Mouse (Mus musculus): ENCODE results near the gene Ap3b2.
"Not testable (repeated sequence)": the region's sequence is repeated elsewhere in the genome, so short reads cannot be mapped to it uniquely, and the experiment has no call there.

The Ap3b2 gene

DNA sequence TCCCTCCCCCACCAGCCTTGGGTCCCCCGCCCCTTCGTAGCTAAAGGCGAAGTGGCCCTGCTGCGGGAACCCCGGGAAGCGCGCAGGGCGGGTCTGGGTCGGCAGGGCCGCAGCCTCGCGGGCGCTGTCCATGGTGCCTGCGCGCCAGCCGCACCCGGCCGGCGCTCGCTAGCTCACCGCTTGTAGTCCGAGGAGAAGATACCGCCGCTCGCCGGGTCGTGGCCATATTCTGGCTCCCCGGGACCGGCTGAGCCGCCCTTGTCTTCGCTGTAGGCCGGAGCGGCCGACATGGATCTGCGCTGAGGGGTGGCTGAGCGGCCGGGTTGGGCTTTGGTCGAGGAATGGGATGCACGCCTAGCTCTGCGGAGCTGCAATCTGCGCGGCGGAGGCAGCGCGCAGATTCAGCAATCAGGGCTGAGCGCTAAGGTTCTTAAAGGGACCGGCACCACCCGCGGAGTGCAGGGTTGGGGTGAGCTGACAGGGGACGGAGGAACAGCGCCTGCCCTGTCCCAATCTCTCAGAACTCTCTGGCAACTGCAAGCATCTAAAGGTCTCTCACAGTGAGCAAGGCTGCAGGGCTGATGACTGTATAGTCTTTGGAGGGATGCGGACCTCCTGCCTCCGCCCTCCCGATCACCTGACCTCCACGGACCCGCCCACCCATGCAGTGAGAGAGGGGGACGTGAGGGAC lies at the start of gene Ap3b2:
Gene Ap3b2 (minus strand): TSS at position 595 of the 691 bp plus-strand sequence.
- in situ Hi-C loops (cut with MseI, MboI): no loop called here

- in situ Hi-C loops (cut with MseI, MboI): no loop called here
Observed at GRCm38 (mm10) chr7:81542934-81543333, 49.2 kb upstream of the Ap3b2 start.

GRCm38 (mm10) chr7:81541924-81542524 lies 48.3 kb upstream of the Ap3b2 start:
- in situ Hi-C loops (cut with MseI, MboI): no loop called here

DNA sequence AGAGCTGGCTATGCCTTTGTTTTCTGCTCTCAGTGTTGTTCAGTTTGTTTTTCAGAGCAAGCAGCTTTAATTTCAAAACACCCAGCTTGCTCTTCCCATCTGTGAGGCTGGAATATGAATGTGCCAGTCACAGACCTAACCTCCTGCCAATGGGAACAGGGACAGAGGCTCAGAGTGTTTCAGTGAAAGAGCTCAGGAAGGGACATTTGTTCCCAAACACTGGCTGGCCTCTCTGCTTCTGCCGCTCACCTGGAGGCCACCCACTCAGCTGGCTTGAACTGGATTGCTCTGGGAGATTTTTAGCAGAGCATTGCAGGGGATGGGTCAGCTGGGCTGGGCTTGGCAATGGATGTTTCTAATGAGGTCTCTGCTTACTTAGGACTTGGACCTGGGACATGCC lies 47.3 kb upstream of the Ap3b2 start:
- in situ Hi-C loops (cut with MseI, MboI): no loop called here

DNA sequence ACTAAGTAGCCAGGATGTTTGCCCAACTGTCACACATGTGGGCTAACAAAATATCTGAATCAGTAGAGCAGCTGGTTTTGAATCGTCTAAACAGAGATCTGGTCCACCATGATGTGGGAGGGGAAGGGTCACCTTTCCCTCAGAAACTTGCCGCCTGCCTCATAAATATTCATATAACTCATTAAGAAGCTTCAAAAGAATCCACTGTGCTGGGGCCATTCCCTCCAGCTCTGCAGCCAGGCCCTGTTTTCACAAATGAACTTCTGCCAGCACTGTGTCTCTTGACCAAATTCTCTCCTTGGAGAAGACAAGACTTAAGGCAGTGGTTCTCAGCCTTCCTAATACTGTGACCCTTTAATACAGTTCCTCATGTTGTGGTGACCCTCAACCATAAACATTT lies 45.8 kb upstream of the Ap3b2 start:
- in situ Hi-C loops (cut with MseI, MboI): no loop called here

DNA sequence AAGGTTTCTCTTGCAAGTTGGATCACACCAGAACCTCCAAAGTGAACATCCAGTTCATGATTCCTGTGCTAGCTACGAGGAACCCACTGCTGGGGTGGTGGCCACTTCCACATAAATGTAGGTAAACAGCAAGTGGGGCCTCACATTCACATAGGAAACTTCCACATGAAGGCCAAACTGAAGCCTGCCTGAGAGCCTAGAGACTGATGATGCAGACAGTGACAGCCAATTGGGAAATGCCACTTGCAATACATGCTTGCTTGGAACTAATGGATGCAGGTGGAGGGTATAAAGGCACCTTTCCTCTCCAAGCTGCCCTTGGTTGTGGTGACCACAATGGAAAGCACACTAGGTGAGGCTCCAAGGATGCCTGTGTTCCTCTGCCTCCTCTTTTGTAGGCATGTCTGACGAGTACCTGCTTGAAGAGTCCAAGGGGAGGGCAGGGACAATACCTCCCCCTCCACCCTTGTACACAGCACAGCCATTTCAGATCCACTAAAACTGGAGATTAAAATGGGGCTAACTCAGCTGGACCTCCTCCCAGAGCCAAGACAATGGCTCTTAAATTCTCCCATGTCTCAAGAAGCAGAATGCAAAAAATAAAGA lies 44.4 kb upstream of the Ap3b2 start:
- in situ Hi-C loops (cut with MseI, MboI): no loop called here

GRCm38 (mm10) chr7:81536478-81536877 lies 42.8 kb upstream of the Ap3b2 start:
- in situ Hi-C loops (cut with MseI, MboI): no loop called here

DNA sequence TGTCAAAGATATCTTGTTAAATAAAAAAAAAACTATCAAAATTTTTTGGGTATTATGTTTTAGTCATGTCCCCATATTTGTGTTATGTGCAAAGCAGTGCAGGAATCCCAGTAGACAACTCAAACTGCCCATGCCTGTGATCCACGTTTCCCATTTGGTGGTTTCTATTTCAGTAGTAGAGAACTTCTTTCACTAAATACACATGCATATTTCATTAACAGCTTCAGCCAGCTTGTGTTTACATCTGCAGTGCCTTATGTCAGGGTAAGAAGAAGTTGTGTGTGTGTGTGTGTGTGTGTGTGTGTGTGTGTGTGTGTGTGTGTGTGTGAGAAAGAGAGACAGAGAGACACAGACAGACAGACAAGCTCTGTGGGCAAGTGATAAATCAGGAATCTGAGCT lies 37.7 kb upstream of the Ap3b2 start:
- in situ Hi-C loops (cut with MseI, MboI): no loop called here

DNA sequence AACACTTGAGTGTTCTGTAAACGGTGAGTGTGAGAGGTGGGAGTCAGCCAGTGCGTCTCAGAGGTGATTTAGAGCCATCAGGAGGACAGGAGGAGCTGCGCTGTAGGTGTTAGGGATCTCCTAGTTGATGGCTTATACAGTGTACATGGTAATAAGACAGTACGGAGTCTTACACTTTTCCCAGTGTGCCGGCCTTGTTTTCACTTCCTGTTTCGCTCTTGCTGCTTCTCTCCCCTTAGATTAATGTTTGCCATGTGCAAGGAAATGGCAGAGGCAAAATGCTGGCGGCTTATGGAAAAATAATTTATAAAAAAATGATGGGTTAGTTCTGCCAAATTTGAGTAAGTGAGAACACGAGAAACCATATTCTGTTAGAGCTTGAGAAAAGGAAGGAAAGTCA lies 35.2 kb upstream of the Ap3b2 start:
- in situ Hi-C loops (cut with MseI, MboI): no loop called here

DNA sequence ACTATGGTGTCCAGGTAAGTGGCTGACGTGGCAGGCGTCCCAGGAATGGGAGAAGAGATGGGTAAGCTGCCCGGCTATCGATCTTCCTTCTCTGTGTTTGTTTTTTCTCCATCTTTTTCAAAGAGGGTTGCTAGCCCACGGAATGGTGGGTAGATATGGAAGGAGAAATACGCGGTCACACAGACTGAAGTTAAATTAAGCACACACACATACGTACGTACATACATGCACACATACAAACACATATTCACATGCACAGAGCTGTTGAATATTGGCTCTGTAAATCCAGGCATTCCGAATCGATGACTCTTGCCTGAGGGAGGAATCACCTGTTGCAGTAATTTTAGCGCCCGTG lies 29.9 kb upstream of the Ap3b2 start:
- in situ Hi-C loops (cut with MseI, MboI): no loop called here

DNA sequence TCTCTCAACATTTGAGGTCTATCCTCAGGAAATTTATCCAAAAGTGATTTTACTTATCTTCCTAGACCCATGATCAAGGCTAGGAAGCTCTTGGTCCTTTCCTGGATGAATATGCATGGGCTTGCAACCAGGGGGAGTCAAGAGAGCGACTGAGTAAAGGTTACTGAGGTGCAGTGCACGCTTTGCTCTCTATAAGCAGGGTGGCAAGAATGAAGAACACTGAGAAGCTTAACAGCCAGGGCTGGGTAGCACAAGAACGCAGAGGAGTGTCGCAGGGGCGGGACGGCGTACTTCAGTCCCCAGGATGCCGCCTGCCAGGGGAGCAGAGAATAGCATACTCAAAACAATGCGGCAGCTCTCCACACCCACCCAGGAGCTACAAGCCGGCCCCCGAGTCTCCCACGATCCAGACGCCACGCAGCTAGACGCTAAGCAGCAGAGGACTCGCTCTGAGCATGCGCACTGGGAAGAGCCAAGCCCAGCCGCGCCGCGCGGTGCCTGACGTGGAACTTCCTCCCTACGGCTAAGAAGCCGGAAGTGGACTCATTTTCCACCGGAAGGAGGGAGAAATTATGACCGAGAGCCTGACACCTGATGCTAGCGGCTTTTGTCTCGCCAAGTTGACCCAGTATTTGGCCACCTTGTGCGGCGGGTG lies 29.4 kb upstream of the Ap3b2 start:
- in situ Hi-C loops (cut with MseI, MboI): no loop called here

DNA sequence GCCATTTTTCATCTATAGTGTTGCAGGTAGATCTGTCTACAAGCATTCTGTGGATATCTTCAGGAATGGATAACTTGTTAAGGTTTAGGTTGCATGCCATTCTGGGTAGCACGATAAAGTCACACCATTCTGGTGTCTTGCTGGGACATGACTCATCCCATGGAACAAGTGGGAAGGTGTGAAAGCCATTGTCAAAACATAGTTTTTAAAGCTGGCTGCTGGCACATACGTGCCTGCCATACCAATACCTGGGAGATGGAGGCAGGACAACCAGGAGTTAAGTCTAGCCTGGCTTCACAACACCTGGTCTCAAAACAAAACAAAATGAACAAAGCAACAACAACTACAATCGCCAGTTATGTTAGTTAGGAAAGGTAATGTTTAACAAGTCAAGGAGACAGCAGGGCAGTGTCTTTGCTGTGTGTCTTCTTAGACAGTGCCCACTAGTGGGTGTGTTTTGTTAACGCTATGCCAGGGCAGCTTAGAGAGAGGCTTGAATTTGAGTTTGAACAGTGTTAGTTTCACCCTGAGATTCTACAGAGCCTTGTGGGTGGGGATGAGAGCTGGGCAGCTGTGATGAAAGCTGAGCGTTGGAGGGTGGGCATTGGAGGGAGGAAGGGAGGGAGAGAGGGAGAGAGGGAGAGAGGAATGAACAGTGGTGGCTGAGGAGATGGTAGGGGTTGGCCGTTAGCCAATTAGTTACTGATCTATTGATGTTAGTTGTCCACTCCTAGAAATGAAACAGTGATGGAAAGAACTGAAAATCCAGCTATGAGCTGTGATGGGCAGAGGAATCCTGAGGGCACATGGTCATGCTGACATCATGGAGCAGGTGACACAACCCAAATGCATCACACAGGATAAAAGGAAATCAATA lies 22.7 kb upstream of the Ap3b2 start:
- in situ Hi-C loops (cut with MseI, MboI): no loop called here

DNA sequence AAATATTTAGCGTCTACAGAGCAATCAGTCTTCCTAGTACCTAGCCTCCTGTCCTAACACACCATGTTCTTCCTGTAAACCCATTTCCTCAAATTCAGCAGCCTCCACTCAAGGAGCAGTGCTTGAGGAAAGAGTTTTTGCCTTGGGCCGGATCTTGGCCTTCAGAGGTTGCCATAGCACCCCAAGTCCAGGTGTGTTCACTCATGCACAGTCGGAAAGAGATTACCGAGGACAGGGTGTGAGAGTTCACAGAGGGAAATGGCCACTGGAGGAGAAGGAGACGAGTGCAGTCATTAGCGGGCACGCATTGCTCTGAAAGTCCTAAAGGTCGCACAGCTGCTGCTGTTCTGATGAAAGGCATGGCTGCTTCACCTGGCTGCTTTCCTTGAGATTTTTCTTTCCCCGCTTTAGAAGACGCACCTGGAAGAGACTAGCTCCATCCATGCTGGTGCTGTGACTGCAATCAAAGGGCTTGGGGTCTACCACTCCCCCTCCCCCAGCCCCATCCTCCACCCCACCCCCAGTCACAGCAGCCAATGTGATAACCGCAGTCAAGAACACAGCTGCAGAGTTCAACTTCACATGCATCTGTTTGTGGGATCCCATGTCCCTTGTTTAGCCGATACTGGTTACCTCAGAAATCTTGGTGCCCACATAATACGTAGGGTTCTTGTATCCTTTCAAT lies 21.3 kb upstream of the Ap3b2 start:
- in situ Hi-C loops (cut with MseI, MboI): no loop called here

DNA sequence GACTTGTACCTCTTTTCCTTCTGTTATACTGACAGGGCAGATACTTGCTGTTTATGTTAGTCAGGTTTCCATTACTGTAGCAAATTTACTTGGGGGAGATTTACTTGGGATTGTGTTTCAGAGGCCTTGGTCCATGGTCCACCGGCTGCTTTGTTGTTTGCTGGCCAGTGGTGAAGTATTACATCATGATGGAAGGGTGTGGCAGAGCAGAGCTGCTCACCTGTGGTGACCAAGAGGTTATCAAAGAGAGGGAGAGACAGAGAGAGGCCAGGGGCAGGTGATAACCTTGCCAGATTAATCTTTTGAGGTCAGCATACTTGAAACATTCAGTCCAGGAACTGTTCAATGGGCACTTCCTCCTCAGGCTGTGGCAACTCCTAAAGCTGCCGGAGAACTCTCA lies 7.3 kb upstream of the Ap3b2 start:
- in situ Hi-C loops (cut with MseI, MboI): no loop called here

DNA sequence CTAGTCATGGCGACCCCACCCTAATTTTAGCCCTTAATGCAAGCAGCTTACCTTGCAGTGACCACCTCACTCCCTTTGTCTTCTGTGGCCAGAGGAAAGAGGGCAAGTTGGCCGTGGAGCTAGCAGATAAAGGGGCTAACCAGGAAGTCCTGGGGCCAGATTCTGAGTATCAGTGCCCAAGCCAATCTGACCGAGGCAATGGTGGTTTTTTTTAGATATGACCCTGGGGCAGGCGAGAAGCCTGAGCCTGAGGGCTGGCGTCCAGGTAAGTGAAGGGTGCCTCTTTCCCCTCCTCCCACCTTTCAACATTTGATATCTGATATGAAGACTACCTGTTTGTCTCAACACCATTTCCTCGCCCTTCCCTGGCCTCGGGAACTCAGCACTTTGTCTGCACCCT lies 4.5 kb upstream of the Ap3b2 start, which contains the start of gene BC048679:
Gene BC048679 (minus strand): TSS at position 101 of the 400 bp plus-strand sequence.
- in situ Hi-C loops (cut with MseI, MboI): no loop called here

DNA sequence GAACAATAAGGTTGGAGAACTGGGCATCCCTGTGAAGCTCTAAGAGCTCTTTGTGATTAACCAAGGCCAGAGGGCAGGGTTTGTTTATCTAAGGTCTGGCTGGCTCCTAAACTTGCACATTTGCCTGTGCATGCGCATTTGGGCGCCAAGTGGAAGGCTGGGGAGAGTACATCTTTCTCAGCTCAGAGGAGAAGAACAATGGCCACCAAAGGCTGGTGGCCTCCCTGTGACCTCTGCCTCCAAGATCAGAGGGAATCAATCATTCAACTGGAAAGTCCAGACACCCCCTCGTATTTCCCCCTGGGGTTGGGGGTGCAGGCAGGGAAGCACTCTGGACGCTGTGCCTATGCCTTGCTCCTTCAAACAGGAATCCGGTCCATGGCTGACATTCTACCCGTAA lies 3.4 kb upstream of the Ap3b2 start:
- in situ Hi-C loops (cut with MseI, MboI): no loop called here

DNA sequence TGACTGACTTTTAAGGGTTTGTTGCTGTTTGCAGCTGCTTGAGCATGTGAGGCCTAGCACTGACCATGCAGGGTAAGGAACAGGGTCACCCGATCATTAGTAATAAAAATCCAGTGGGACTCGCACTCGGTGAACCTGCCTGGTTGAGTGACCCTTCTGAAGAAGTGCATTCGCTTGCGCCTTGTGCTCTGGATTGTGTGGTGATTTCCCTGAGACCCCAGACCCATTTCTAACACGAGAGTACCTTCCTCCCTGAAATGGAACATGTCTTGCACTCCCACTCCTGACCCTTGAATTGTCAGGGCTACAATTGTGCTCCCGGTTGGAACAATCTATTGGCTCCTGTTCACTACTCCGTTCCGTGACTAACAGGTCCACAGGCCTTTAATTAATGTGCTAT lies 1.1 kb downstream of the Ap3b2 start:
- in situ Hi-C loops (cut with MseI, MboI): no loop called here

DNA sequence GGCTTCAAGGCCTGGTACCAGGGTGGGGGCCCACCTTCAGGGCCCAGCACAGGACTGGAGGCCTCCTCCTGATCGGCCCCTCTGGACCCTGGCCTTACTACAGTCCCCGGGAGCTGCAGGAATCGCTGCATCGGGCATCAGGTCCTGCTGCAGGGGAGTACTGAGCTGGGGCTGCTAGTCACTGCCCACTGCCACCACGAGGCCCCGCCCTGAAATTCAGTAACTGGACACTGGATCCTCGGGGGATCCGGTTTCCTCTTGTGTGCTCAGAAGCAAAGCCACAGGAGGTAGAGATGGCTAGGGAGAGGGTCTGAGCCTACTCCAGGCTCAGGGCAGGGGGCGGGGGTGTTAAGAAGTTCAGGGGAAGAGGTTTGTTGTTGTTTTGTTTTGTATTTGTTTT lies 4.1 kb downstream of the Ap3b2 start:
- in situ Hi-C loops (cut with MseI, MboI): no loop called here

DNA sequence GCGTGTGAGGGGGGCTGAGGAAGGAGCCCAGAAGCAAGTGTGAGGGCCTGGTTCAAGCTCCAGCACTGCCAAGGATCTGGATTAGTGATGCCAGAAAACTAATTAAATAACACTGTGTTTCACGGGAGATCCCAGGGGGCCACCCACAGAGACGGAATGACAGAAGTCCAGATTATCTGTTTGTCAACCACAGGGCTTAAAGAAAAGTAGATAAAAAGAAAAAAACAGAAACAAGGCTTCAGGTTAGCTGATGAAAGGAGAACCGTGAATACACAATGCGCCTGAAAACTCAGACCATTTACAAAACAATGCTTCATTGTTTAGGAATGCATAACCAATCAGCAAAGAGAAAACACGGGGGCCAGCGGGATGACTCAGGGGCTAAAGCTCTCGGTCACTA lies 12.9 kb downstream of the Ap3b2 start:
- in situ Hi-C loops (cut with MseI, MboI): no loop called here

DNA sequence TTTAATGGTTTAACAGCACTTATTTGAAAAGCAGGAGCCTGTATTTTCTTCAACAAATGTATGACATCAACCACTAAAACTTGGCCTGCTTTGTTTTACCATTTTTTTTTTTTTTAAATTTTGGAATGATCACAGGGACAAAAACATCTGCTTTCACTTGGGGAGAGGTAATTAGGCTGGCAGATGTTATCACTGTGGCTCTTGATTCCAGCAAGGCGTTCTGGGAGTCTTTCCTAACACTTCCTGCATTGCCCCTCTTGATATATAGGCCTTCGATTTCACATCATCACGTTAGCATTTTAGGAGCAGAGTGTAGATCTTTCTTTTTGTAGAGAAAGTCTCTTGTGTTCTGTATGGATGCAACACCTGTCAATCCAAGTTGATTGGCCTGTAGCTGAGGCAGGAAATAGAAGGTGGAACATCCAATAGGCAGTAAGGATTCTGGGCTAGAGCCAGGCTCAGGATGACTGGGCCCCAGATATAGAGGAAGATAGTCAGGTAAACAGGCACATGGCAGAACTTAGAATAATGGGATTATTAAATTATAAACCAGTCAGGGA lies 14.1 kb downstream of the Ap3b2 start:
- in situ Hi-C loops (cut with MseI, MboI): no loop called here

DNA sequence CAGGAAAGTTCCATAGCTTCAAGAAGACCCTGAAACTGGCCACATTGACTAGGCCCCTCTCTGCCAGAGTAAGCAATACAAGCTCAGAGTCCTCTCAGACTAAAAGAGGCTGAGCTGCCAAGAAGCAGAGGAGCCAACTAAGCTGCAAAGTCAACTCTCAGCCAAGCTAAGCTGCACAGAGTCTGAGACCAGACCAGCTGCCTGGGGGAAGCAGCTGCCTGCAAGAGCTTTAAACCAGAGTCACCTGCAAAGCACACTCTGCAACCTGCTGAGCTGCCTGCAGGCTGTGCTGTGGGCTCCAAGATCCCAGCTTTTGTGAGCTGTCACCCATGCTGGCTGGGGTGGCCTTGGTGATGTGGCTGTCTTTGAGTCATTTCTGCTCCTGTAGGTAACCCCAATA lies 15.5 kb downstream of the Ap3b2 start:
- in situ Hi-C loops (cut with MseI, MboI): not testable (repeated sequence)
